Mouse (Mus musculus) lung, embryonic 15.5 days (tissue): Measurements from ENCODE around the gene Dnajb13. TPM values are rescaled to one million over a fixed set of nuclear protein-coding genes. Genes with fewer than 3 reads are reported as not detected.
"Not testable (repeated sequence)": the region's sequence is repeated elsewhere in the genome, so short reads cannot be mapped to it uniquely, and the experiment has no call there.

Experiments
- ATAC-seq: fragments of 200-750 bp; cut with Nextera tagmentation; 2 replicates; pipeline ENCODE4 v1.8.0; 2017; ENCODE audit warnings: moderate number of reproducible peaks, borderline replicate concordance; ENCODE audit not compliant: low FRiP score, low TSS enrichment; ENCODE audit errors: extremely low read depth
- H3K27ac ChIP-seq: fragments of 300-500 bp; sonication (generic); 2 replicates; pipeline ENCODE4 v1.5.1; 2015; ENCODE audit warnings: moderate library complexity, mild to moderate bottlenecking, inconsistent platforms
- H3K27me3 ChIP-seq: fragments of 300-500 bp; sonication (generic); 2 replicates; pipeline ENCODE4 v1.6.1; 2015; ENCODE audit warnings: inconsistent platforms
- H3K36me3 ChIP-seq: fragments of 300-500 bp; sonication (generic); 2 replicates; pipeline ENCODE4 v1.6.1; 2015; ENCODE audit warnings: inconsistent platforms
- H3K4me1 ChIP-seq: fragments of 300-500 bp; sonication (generic); 2 replicates; pipeline ENCODE4 v1.6.1; 2015; ENCODE audit warnings: inconsistent platforms
- H3K4me2 ChIP-seq: fragments of 300-500 bp; sonication (generic); 2 replicates; pipeline ENCODE4 v1.6.1; 2015; ENCODE audit warnings: inconsistent platforms, mild to moderate bottlenecking, moderate library complexity
- H3K4me3 ChIP-seq: fragments of 300-500 bp; sonication (generic); 2 replicates; pipeline ENCODE4 v1.5.1; 2015; ENCODE audit warnings: mild to moderate bottlenecking, inconsistent platforms
- H3K9ac ChIP-seq: fragments of 300-500 bp; sonication (generic); 2 replicates; pipeline ENCODE4 v1.6.1; 2015; ENCODE audit warnings: inconsistent platforms
- H3K9me3 ChIP-seq: fragments of 300-500 bp; sonication (generic); 2 replicates; pipeline ENCODE4 v1.6.1; 2016; ENCODE audit warnings: inconsistent platforms
- WGBS: fragments of 180-500 bp; shearing (Covaris S2); methylation state at CpG from one replicate; pipeline ENCODE4 v1.1.7; 2015; 5-methylcytosine and 5-hydroxymethylcytosine counted together
- polyA plus RNA-seq: library from polyadenylated mRNA; unstranded; fragments of >200 nt; fragmentation: Nextera tagmentation; extraction: Ambion mirVana; gene quantifications from 2 replicates; pipeline ENCODE4 v1.2.1, GENCODE M21; 2015

The Dnajb13 gene
- polyA plus RNA-seq, 1 experiment from 2014 or later: 4.1 TPM

DNA sequence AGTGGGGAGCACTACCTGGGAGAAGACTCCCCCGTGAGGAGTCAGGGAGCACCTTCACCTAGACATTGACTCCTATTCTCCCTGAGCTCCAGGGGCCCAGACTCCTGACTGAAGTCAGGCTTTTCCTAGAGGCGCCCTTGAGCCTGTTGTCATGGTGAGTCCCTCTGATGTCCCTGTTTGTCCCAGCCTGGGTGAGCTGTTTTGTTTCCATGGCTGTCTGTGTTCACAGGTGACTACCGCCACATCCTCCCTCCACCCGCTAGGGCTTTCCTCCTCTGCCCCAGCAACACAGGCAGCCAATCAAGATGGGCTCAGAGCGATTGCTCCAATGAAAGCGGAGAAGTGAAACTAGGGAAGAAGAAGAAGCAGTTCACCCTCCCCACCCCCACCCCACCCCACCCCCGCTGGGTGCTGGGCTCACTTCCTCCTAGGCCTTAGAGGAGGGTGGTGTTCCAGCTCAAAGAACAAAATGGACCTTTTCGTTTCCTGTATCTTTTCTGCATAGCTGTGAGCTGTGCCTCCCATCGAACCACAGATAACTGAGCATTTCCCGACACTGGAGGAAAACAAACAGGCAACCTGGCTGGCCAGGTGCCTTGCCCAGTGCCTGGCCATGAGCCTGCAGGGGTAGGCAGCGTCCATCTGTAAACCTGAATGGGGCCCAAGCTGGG is 19.0 kb downstream of the Dnajb13 start:
- peak overlapping the region; percentile 15; the same call in 1 of the 2 replicates for H3K9ac ChIP-seq
- H3K36me3 ChIP-seq: peaks cover 26% of the 10 kb centered on the region; the same call in 1 of the 2 replicates
- H3K9me3 ChIP-seq: no peaks in the 10 kb centered on the region
- 36% methylated on average over 11 of the region's 11 CpGs for WGBS
- peaks cover 38% of the 10 kb centered on the region for H3K4me1 ChIP-seq
- H3K4me2 ChIP-seq: peak overlapping the region; percentile 94
- peak overlapping the region; percentile 57 for H3K4me3 ChIP-seq
- peak; percentile 40 for ATAC-seq
- peak overlapping the region; percentile 86 for H3K27ac ChIP-seq
- no peaks in the 10 kb centered on the region for H3K27me3 ChIP-seq

GRCm38 (mm10) chr7:100495042-100495441 is 19.7 kb downstream of the Dnajb13 start:
- H3K4me1 ChIP-seq: peaks cover 38% of the 10 kb centered on the region
- peaks cover 26% of the 10 kb centered on the region; the same call in 1 of the 2 replicates for H3K36me3 ChIP-seq
- H3K9me3 ChIP-seq: no peaks in the 10 kb centered on the region
- peak overlapping the region; percentile 15; the same call in 1 of the 2 replicates for H3K9ac ChIP-seq
- peak overlapping the region; percentile 86 for H3K27ac ChIP-seq
- H3K4me3 ChIP-seq: peak overlapping the region; percentile 57
- no peak for ATAC-seq
- no peaks in the 10 kb centered on the region for H3K27me3 ChIP-seq
- peak overlapping the region; percentile 94 for H3K4me2 ChIP-seq
- WGBS: 50% methylated on average over 8 of the region's 8 CpGs

GRCm38 (mm10) chr7:100494415-100494831 is 20.3 kb downstream of the Dnajb13 start:
- no peaks in the 10 kb centered on the region for H3K9me3 ChIP-seq
- 73% methylated on average over 7 of the region's 7 CpGs for WGBS

GRCm38 (mm10) chr7:100493484-100494414 is 21.0 kb downstream of the Dnajb13 start:
- H3K4me3 ChIP-seq: peak overlapping the region; percentile 57
- H3K36me3 ChIP-seq: peaks cover 20% of the 10 kb centered on the region; the same call in 1 of the 2 replicates
- H3K4me2 ChIP-seq: peak overlapping the region; percentile 94
- H3K27ac ChIP-seq: peak overlapping the region; percentile 86
- no peaks in the 10 kb centered on the region for H3K27me3 ChIP-seq
- H3K9me3 ChIP-seq: no peaks in the 10 kb centered on the region
- peaks cover 40% of the 10 kb centered on the region for H3K4me1 ChIP-seq
- H3K9ac ChIP-seq: peak overlapping the region; percentile 55
- peak; percentile 63 for ATAC-seq
- WGBS: 19% methylated on average over 19 of the region's 19 CpGs

More at GRCm38 (mm10) chr7:100494415-100494831, 20.3 kb downstream of the Dnajb13 start:
- peak overlapping the region; percentile 57 for H3K4me3 ChIP-seq
- peak overlapping the region; percentile 86 for H3K27ac ChIP-seq
- peak overlapping the region; percentile 94 for H3K4me2 ChIP-seq
- peak overlapping the region; percentile 55 for H3K9ac ChIP-seq
- no peaks in the 10 kb centered on the region for H3K27me3 ChIP-seq
- H3K4me1 ChIP-seq: peaks cover 38% of the 10 kb centered on the region
- no peak for ATAC-seq
- peaks cover 23% of the 10 kb centered on the region; the same call in 1 of the 2 replicates for H3K36me3 ChIP-seq

- H3K27ac ChIP-seq: peak within 1 kb of the TSS; percentile 86
- peak within 1 kb of the TSS; percentile 57 for H3K4me3 ChIP-seq
- no peaks in the 10 kb centered on the region for H3K9me3 ChIP-seq
- under 1% methylated on average over 25 of the region's 27 CpGs for WGBS
- peak; percentile 76 for ATAC-seq
- peak within 1 kb of the TSS; percentile 55 for H3K9ac ChIP-seq
- peak within 1 kb of the TSS; percentile 94 for H3K4me2 ChIP-seq
- peaks cover 47% of the 10 kb centered on the region for H3K4me1 ChIP-seq
- peaks cover 14% of the 10 kb centered on the region; the same call in 1 of the 2 replicates for H3K36me3 ChIP-seq
- H3K27me3 ChIP-seq: no peaks in the 10 kb centered on the region
Measured at GRCm38 (mm10) chr7:100493117-100493483, 21.7 kb downstream of the Dnajb13 start, which contains the start of gene Ucp2. TSS of gene Ucp2 (plus strand) at chr7:100493337.

DNA sequence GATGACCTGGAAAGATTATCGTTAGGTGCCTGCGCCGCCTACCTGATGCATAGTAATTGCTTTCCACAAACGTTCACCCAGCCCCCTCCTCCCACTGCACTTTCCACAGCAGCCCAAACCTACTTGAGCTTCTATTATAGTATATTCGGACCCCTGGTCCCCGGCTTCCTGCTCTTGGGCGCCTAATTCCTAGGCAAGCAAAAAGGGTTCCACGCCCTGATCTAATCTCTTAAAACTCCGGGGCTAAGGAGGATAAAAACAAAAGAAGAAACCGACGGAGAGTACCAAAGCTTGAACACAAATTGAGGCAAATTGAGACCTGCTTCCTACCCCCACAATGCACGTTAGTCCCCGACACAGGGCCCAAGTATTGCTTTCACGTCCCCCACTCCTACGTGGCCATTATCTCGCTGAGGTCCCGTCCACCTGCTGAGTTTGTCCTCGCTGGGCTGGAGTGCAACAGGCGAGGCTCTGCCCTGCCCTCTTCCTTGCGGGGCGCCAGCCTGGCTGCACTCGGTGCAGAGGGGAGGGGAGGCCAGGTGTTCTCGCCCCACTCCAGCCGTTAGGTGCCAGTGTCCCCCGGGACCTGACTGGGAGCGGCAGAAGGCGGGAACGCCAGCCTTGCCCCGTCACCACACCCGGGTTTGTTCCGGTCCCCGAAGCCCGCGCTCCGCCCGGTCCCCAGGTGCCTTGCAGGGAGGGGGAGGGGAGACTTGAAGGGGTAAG is 22.2 kb downstream of the Dnajb13 start:
- Histone ChIP-seq H3K4me2 (peak overlapping the region; percentile 94), H3K9me3 (no peaks in the 10 kb centered on the region), H3K4me3 (peak overlapping the region; percentile 57), H3K9ac (peak overlapping the region; percentile 55), H3K36me3 (0 out of 2 replicates have a peak, but pooled peaks cover 9% of the 10 kb centered on the region), H3K4me1 (peaks cover 49% of the 10 kb centered on the region), H3K27ac (peak overlapping the region; percentile 86), H3K27me3 (no peaks in the 10 kb centered on the region)
- ATAC-seq: peak; percentile 68
- 4% methylated on average over 33 of the region's 36 CpGs for WGBS

- Histone ChIP-seq H3K27ac (no peak overlapping the region), H3K9ac (no peak overlapping the region), H3K4me3 (no peak overlapping the region), H3K4me1 (peaks cover 20% of the 10 kb centered on the region), H3K36me3 (no peaks in the 10 kb centered on the region), H3K27me3 (no peaks in the 10 kb centered on the region), H3K4me2 (0 out of 2 replicates have a peak overlapping the region, but pooled peaks have one; percentile 3), H3K9me3 (no peaks in the 10 kb centered on the region)
- WGBS: 24% methylated on average over 10 of the region's 10 CpGs
- no peak for ATAC-seq
Measured at GRCm38 (mm10) chr7:100488474-100489048, 26.2 kb downstream of the Dnajb13 start.

DNA sequence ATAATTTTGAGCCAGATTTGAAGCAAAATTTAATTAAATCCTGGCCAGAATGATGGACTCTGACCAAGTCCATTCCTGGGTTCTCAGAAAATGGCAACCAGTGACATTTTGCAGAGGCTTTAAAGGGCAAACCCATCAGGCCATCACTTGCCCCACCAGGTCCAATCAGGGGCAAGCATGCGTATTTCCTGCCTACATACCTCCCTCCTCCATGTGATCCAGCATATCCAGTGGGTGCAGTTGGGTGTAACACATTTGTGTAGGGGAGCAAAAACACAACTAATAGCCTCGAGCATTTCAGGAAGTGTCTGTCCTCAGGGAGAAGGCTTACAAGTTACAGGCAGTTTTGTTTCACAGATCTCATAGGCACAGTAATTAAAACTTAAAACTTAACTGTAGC is 27.5 kb downstream of the Dnajb13 start:
- Histone ChIP-seq H3K4me2 (no peak overlapping the region), H3K9ac (no peak overlapping the region), H3K27ac (no peak overlapping the region), H3K27me3 (no peaks in the 10 kb centered on the region), H3K4me1 (peaks cover 10% of the 10 kb centered on the region; the same call in 1 of the 2 replicates), H3K9me3 (no peaks in the 10 kb centered on the region), H3K36me3 (no peaks in the 10 kb centered on the region), H3K4me3 (no peak overlapping the region)
- no peak for ATAC-seq
- WGBS: 67% methylated on average over 2 of the region's 2 CpGs

- no peak for ATAC-seq
- Histone ChIP-seq H3K4me2 (no peak overlapping the region), H3K36me3 (no peaks in the 10 kb centered on the region), H3K27me3 (no peaks in the 10 kb centered on the region), H3K9ac (no peak overlapping the region), H3K27ac (no peak overlapping the region), H3K4me1 (peaks cover 10% of the 10 kb centered on the region; the same call in 1 of the 2 replicates), H3K9me3 (no peaks in the 10 kb centered on the region), H3K4me3 (no peak overlapping the region)
- 82% methylated on average over 5 of the region's 5 CpGs for WGBS
Measured at GRCm38 (mm10) chr7:100484493-100484892, 30.3 kb downstream of the Dnajb13 start.

GRCm38 (mm10) chr7:100482046-100482445 is 32.7 kb downstream of the Dnajb13 start:
- not testable (repeated sequence) for ATAC-seq, H3K4me2 ChIP-seq, H3K4me3 ChIP-seq, H3K9me3 ChIP-seq, H3K36me3 ChIP-seq, H3K27me3 ChIP-seq, H3K9ac ChIP-seq, H3K4me1 ChIP-seq, H3K27ac ChIP-seq
- WGBS: 68% methylated on average over 2 of the region's 2 CpGs

GRCm38 (mm10) chr7:100480175-100480574 is 34.6 kb downstream of the Dnajb13 start:
- H3K4me3 ChIP-seq: no peak overlapping the region
- H3K9me3 ChIP-seq: no peaks in the 10 kb centered on the region
- ATAC-seq: no peak
- H3K4me2 ChIP-seq: no peak overlapping the region
- no peaks in the 10 kb centered on the region for H3K4me1 ChIP-seq
- no peak overlapping the region for H3K9ac ChIP-seq
- H3K27me3 ChIP-seq: no peaks in the 10 kb centered on the region
- no peak overlapping the region for H3K27ac ChIP-seq
- H3K36me3 ChIP-seq: no peaks in the 10 kb centered on the region
- WGBS: 76% methylated on average over 17 of the region's 17 CpGs
